Mouse (Mus musculus): ENCODE data around the gene Napa. TPM values are rescaled to one million over a fixed set of nuclear protein-coding genes. Genes with fewer than 3 reads are reported as not detected.

Gene Napa
- polyA plus RNA-seq, 2 experiments: 107 to 110 TPM

GRCm38 (mm10) chr7:16111284-16112090 lies 13.2 kb downstream of the Napa start:
- DNase-seq (ENCODE audit: low read depth in 3 of 3, low spot score in 3 of 3): no peak
- no peaks in the 10 kb centered on the region for H3K4me1 ChIP-seq (replicated peaks; ENCODE audit: control insufficient read depth in 2 of 2, insufficient read depth in 2 of 2, low read length in 1 of 2)
- WGBS (ENCODE audit: insufficient replicate concordance): 79% methylated on average over 7 of the region's 7 CpGs
- H3K36me3 ChIP-seq (replicated peaks; ENCODE audit: control insufficient read depth, insufficient read depth, low read depth): peaks cover 95% of the 10 kb centered on the region
- no peaks in the 10 kb centered on the region for H3K9me3 ChIP-seq (ENCODE audit: control insufficient read depth, low read length)
- H3K4me3 ChIP-seq (ENCODE audit: insufficient read depth in 1 of 2, low read depth in 2 of 2, low read length in 2 of 2): no peak overlapping the region
- TF ChIP-seq CTCF (IDR thresholded peaks at IDR 0.05; ENCODE audit: low read depth) (no peak), EP300 (IDR thresholded peaks at IDR 0.05; ENCODE audit: low read depth) (no peak)
- H3K9ac ChIP-seq (replicated peaks): no peak overlapping the region
- no peak; the same call in 1 of the 2 replicates for ATAC-seq (ENCODE audit: insufficient read depth)
- H3K27me3 ChIP-seq (ENCODE audit: control insufficient read depth, insufficient read depth, low read length): no peaks in the 10 kb centered on the region
- H3K4me2 ChIP-seq (ENCODE audit: low read depth): no peak overlapping the region
- no peak overlapping the region for H3K27ac ChIP-seq

GRCm38 (mm10) chr7:16116418-16116817 lies 18.2 kb downstream of the Napa start:
- WGBS (ENCODE audit: insufficient replicate concordance): 94% methylated on average over 7 of the region's 7 CpGs
- H3K4me2 ChIP-seq (ENCODE audit: low read depth): no peak overlapping the region
- H3K4me1 ChIP-seq (replicated peaks; ENCODE audit: control insufficient read depth in 2 of 2, insufficient read depth in 2 of 2, low read length in 1 of 2): peaks cover 3 to 8% of the 10 kb centered on the region in 2 experiments; a peak in 3 of 4 replicates
- H3K27me3 ChIP-seq (ENCODE audit: control insufficient read depth, insufficient read depth, low read length): no peaks in the 10 kb centered on the region
- no peak overlapping the region for H3K27ac ChIP-seq
- no peaks in the 10 kb centered on the region for H3K9me3 ChIP-seq (ENCODE audit: control insufficient read depth, low read length)
- no peak overlapping the region for H3K4me3 ChIP-seq (ENCODE audit: insufficient read depth in 1 of 2, low read depth in 2 of 2, low read length in 2 of 2)
- ATAC-seq (ENCODE audit: insufficient read depth) (no peak), DNase-seq (ENCODE audit: low read depth in 3 of 3, low spot score in 3 of 3) (no peak)
- TF ChIP-seq CTCF (IDR thresholded peaks at IDR 0.05; ENCODE audit: low read depth): no peak
- no peak for TF ChIP-seq EP300 (IDR thresholded peaks at IDR 0.05; ENCODE audit: low read depth)
- H3K9ac ChIP-seq (replicated peaks): no peak overlapping the region
- peaks cover 63% of the 10 kb centered on the region for H3K36me3 ChIP-seq (replicated peaks; ENCODE audit: control insufficient read depth, insufficient read depth, low read depth)

GRCm38 (mm10) chr7:16117100-16117499 lies 18.8 kb downstream of the Napa start:
- H3K9me3 ChIP-seq (ENCODE audit: control insufficient read depth, low read length): no peaks in the 10 kb centered on the region
- H3K36me3 ChIP-seq (replicated peaks; ENCODE audit: control insufficient read depth, insufficient read depth, low read depth): peaks cover 56% of the 10 kb centered on the region
- TF ChIP-seq EP300 (IDR thresholded peaks at IDR 0.05; ENCODE audit: low read depth) (no peak), CTCF (IDR thresholded peaks at IDR 0.05; ENCODE audit: low read depth) (no peak)
- H3K27me3 ChIP-seq (ENCODE audit: control insufficient read depth, insufficient read depth, low read length): no peaks in the 10 kb centered on the region
- no peak overlapping the region for H3K9ac ChIP-seq (replicated peaks)
- no peak overlapping the region for H3K4me3 ChIP-seq (ENCODE audit: insufficient read depth in 1 of 2, low read depth in 2 of 2, low read length in 2 of 2)
- H3K4me2 ChIP-seq (ENCODE audit: low read depth): no peak overlapping the region
- WGBS (ENCODE audit: insufficient replicate concordance): 88% methylated on average over 3 of the region's 3 CpGs
- DNase-seq (ENCODE audit: low read depth in 3 of 3, low spot score in 3 of 3) (no peak), ATAC-seq (ENCODE audit: insufficient read depth) (no peak)
- H3K4me1 ChIP-seq (replicated peaks; ENCODE audit: control insufficient read depth in 2 of 2, insufficient read depth in 2 of 2, low read length in 1 of 2): peaks cover 3 to 8% of the 10 kb centered on the region in 2 experiments; a peak in 3 of 4 replicates
- H3K27ac ChIP-seq: no peak overlapping the region

- no peaks in the 10 kb centered on the region for H3K9me3 ChIP-seq (ENCODE audit: control insufficient read depth, low read length)
- H3K4me2 ChIP-seq (ENCODE audit: low read depth): peak within 1 kb of the TSS; percentile 76
- H3K4me3 ChIP-seq (ENCODE audit: insufficient read depth in 1 of 2, low read depth in 2 of 2, low read length in 2 of 2): peak within 1 kb of the TSS; percentile 88 to 99
- peaks cover 30% of the 10 kb centered on the region for H3K36me3 ChIP-seq (replicated peaks; ENCODE audit: control insufficient read depth, insufficient read depth, low read depth)
- peaks cover 3 to 8% of the 10 kb centered on the region in 2 experiments; a peak in 3 of 4 replicates for H3K4me1 ChIP-seq (replicated peaks; ENCODE audit: control insufficient read depth in 2 of 2, insufficient read depth in 2 of 2, low read length in 1 of 2)
- peak; percentile 91 for TF ChIP-seq CTCF (IDR thresholded peaks at IDR 0.05; ENCODE audit: low read depth)
- no peak; the same call in 1 of the 2 replicates for TF ChIP-seq EP300 (IDR thresholded peaks at IDR 0.05; ENCODE audit: low read depth)
- peak within 1 kb of the TSS; percentile 90 for H3K9ac ChIP-seq (replicated peaks)
- ATAC-seq (ENCODE audit: insufficient read depth) (peak; percentile 86), DNase-seq (ENCODE audit: low read depth in 3 of 3, low spot score in 3 of 3) (peak; percentile 80 to 84 (median 83))
- no peaks in the 10 kb centered on the region for H3K27me3 ChIP-seq (ENCODE audit: control insufficient read depth, insufficient read depth, low read length)
- WGBS (ENCODE audit: insufficient replicate concordance): under 1% methylated on average over 33 of the region's 33 CpGs
- peak within 1 kb of the TSS; percentile 54 for H3K27ac ChIP-seq
Observed at GRCm38 (mm10) chr7:16119569-16120261, 21.5 kb downstream of the Napa start, which contains the start of gene Kptn. Kptn (plus strand) TSS chr7:16119895.

- H3K9ac ChIP-seq (replicated peaks): no peak overlapping the region; the same call in 1 of the 2 replicates
- peak overlapping the region; percentile 88 to 99 for H3K4me3 ChIP-seq (ENCODE audit: insufficient read depth in 1 of 2, low read depth in 2 of 2, low read length in 2 of 2)
- no peak; the same call in 1 of the 2 replicates for ATAC-seq (ENCODE audit: insufficient read depth)
- peaks cover 25% of the 10 kb centered on the region for H3K36me3 ChIP-seq (replicated peaks; ENCODE audit: control insufficient read depth, insufficient read depth, low read depth)
- H3K27ac ChIP-seq: no peak overlapping the region
- TF ChIP-seq EP300 (IDR thresholded peaks at IDR 0.05; ENCODE audit: low read depth) (no peak), CTCF (IDR thresholded peaks at IDR 0.05; ENCODE audit: low read depth) (no peak)
- no peaks in the 10 kb centered on the region for H3K27me3 ChIP-seq (ENCODE audit: control insufficient read depth, insufficient read depth, low read length)
- peak overlapping the region; percentile 76 for H3K4me2 ChIP-seq (ENCODE audit: low read depth)
- no peak for DNase-seq (ENCODE audit: low read depth in 3 of 3, low spot score in 3 of 3)
- WGBS (ENCODE audit: insufficient replicate concordance): 47% methylated on average over 9 of the region's 9 CpGs
- no peaks in the 10 kb centered on the region for H3K9me3 ChIP-seq (ENCODE audit: control insufficient read depth, low read length)
- peaks cover 3 to 8% of the 10 kb centered on the region in 2 experiments; a peak in 3 of 4 replicates for H3K4me1 ChIP-seq (replicated peaks; ENCODE audit: control insufficient read depth in 2 of 2, insufficient read depth in 2 of 2, low read length in 1 of 2)
Observed at GRCm38 (mm10) chr7:16120262-16120600, 22.0 kb downstream of the Napa start.
